Mouse (Mus musculus): Measurements from ENCODE around the gene Fermt1. TPM values are rescaled to one million over a fixed set of nuclear protein-coding genes. Genes with fewer than 3 reads are reported as not detected.

Fermt1 gene
- polyA plus RNA-seq (2017; shearing (Covaris generic)), result 0.27 TPM

DNA sequence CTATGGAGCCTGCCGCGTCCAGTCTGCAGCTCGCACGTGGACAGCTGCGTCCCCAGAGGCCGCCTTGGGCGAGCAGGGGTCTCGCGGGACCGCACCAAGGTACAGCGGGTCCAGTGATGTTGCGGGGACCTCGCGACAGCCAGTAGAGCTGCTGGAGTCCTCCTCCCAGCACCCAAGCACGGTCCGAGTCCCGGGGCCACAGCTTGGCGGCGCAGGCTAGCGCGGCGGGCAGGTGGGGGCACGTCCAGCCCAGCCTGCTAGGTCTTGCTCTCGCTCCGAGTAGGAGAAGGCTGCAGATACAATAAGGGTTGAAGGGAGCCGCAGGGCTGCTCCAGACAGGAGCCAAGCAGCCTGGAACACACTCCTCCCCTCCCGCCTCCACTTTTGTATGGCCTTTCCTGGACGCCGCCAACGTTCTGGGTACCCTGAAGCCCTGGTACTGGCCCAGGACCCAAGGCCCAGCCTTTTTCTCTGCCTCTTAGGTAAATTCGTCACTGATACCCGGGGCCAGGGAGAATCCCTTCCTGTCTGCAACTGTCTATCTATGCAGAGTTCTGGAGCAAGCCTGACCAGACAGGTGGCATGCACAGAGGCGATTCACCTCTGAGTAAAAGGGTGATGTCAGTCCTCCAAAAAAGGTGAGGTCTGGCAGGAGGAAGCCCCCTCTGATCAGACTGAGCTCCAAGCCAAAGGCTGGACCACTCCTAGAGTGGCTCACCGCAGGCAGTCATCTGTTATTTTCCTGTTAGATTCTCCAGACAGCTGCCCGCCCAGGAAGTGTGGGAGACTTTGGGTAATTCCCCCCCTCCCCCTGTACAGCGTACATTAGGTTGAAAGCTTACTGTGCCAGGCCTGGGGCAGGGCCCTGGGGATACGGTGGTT lies at the start of gene Fermt1:
Gene Fermt1 (minus strand): TSS at position 581 of the 882 bp plus-strand sequence.

DNA sequence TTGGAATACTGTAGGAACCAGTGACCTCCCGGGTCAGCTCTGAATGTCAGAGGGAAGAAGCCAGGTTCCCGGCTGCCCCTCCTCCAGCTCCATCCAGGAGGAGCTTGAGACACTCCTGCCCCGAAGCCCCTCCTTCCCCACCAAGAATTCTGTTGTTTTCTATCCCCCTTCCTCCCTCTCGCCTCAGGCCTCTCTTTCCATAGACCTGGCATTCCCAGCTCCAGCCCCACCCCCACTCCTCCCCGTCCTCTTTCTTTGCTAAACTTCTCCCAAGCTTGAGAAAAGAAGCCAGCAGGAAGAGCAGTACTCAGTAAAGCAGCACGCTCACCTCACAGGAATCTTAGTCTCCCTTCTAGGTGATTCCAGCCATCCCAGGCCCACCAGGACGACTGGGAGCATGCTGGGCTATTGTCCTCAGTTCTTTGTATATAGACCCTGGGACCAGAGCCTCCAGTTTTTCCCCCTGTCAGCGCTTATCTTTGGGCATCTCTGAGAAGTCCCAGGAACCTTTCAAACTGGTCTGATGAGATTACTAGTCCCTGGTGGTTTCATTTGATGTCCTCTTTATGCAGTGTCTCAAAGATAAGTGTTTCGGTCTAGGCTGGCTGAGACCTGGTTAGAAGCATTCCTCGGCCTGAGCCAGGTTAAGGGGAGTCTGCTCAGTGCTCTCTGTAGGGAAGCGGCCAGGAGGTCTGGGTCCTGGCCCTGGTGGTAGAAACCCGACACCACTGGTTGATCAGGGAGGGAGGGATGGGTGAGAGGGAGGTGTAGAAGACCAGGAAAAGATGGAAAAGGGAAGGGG lies 64.7 kb downstream of the Fermt1 start, which contains the start of gene Lrrn4:
Gene Lrrn4 (minus strand): TSS at position 48 of the 802 bp plus-strand sequence.

Other genes starting within 250 kb of the Fermt1 start
- gene Chgb, start 164.6 kb downstream of the Fermt1 start, polyA plus RNA-seq (2017; shearing (Covaris generic)), result not detected
- gene Trmt6, start 129.9 kb downstream of the Fermt1 start, polyA plus RNA-seq (2017; shearing (Covaris generic)), result 26.6 TPM
- gene Mcm8, start 129.8 kb downstream of the Fermt1 start, polyA plus RNA-seq (2017; shearing (Covaris generic)), result 1.7 TPM
- gene Crls1, start 99.2 kb downstream of the Fermt1 start, polyA plus RNA-seq (2017; shearing (Covaris generic)), result 21.5 TPM
- not detected for gene Lrrn4, start 65.0 kb downstream of the Fermt1 start, polyA plus RNA-seq (2017; shearing (Covaris generic))